Mouse (Mus musculus) common myeloid progenitor, adult 5-6 weeks (primary cell): ENCODE measurements at regions not wholly inside any gene's neighbourhood (a gene's known extent, or its start where the extent isn't known, plus 50 kb on each side); places are given as distances from the start of the nearest gene placed in this dataset.
A peak's percentile ranks its signal among the peaks of the same experiment; 100 is the strongest.
"Not testable (repeated sequence)": the region's sequence is repeated elsewhere in the genome, so short reads cannot be mapped to it uniquely, and the experiment has no call there.

Experiments
- ATAC-seq: replicated peaks from 2 replicates; pipeline ENCODE4 v1.8.0; 2016; ENCODE audit warnings: low read depth, mild to moderate bottlenecking, moderate TSS enrichment, inconsistent platforms; ENCODE audit not compliant: poor library complexity, severe bottlenecking

DNA sequence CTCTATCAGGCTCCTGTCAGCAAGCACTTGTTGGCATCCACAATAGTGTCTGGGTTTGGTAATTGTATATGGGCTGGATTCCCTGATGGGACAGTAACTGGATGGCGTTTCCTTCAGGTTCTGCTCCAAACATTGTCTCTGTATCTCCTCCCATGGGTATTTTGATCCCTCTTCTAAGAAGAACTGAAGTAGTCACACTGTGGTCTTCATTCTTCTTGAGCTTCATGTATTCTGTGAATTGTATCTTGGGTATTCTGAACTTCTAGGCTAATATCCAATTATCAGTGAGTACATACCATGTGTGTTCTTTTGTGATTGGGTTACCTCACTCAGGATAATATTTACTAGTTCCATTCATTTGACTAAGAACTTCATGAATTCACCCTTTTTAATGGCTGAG lies 119.2 kb upstream of the Gm21119 start:
- not testable (repeated sequence) for ATAC-seq

DNA sequence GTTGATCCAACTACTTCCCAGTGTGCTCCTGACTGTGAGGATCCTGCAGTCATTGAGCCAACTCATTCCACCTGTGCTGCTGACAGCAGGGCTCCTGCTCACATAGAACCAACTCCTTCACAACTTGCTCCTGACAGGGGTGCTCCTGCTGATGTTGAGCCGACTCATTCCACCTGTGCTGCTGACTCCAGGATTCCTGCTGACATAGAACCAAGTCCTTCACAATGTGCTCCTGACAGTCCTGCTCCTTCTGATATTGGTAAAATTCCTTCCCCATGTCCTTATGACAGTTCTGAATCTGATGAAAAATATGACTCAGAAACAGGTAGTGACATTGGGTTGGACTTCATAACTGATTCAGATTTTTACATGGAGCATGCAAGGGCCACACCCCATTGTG lies 100.8 kb upstream of the Gm21119 start:
- ATAC-seq = not testable (repeated sequence)

DNA sequence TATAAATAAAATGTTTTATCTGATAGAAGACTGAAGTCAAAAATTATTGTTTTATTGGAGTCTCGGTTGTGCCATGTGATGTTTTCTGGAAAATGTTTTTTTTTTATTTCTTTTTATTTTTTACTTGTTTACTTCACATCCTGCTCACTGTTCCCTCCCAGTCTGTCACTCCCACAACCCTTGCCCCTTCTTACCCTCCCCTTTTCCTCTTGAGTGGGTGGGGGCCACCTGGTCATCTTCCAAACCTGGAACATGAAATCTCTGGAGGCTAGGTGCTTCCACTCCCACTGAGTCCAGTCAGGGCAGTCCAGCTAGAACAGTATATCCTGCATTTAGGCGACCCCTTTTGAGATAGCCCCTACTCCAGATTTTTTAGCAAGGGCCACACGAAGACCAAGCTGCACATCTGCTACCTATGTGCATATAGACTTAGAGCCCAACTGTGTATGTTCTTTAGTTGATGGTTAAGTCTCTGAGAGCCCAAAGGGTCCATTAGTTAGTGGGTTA lies 98.3 kb upstream of the Gm21119 start:
- not testable (repeated sequence) for ATAC-seq

DNA sequence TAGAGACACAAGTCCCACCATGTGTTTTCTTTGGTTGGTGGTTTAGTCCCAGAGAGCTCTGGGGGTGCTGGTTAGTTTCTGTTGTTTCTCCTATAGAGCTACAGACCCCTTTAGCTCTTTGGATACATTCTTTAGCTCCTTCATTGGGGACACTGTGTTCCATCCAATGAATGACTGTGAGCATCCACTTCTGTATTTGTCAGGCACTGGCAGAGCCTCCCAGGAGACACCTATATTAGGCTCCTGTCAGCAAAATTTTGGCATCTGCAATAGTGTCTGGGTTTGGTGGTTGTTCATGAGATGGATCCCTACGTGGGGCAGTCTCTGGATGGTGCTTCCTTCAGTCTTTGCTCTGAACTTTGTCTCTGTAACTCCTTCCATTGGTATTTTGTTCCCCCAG lies 97.2 kb upstream of the Gm21119 start:
- not testable (repeated sequence) for ATAC-seq

DNA sequence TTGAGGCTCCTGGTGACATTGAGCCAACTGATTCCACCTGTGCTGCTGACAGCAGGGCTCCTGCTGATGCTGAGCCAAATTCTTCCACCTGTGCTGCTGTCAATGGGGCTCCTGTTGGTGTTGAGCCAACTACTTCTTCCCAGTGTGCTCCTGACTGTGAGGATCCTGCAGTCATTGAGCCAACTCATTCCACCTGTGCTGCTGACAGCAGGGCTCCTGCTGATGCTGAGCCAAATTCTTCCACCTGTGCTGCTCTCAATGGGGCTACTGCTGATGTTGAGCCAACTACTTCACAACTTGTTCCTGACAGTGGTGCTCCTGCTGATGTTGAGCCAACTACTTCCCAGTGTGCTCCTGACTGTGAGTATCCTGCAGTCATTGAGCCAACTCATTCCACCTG lies 90.2 kb upstream of the Gm21119 start:
- not testable (repeated sequence) for ATAC-seq

DNA sequence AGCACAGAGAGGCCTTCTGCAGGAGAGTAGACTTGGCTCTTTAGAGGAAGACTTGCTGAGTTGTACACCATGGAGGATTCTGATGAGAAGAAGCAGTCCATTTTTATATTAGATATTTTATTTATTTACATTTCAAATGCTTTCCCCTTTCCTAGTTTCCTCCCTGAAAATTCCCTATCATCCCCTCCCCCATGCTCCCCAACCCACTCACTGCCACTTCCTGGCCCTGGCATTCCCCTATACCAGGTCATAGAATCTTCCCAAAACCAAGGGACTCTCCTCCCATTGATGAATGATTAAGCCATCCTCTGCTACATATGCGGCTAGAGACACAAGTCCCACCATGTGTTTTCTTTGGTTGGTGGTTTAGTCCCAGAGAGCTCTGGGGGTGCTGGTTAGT lies 85.7 kb upstream of the Gm21119 start:
- ATAC-seq = not testable (repeated sequence)

DNA sequence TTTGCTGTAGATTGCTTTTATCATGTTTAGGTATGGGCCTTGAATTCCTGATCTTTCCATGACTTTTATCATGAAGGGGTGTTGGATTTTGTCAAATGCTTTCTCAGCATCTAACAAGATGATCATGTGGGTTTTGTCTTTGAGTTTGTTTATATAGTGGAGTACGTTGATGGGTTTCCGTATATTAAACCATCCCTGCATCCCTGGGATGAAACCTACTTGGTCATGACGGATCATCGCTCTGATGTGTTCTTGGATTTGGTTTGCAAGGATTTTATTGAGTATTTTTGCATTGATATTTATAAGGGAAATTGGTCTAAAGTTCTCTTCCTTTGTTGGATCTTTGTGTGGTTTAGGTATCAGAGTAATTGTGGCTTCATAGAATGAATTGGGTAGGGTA lies 75.7 kb upstream of the Gm21119 start:
- ATAC-seq = not testable (repeated sequence)

DNA sequence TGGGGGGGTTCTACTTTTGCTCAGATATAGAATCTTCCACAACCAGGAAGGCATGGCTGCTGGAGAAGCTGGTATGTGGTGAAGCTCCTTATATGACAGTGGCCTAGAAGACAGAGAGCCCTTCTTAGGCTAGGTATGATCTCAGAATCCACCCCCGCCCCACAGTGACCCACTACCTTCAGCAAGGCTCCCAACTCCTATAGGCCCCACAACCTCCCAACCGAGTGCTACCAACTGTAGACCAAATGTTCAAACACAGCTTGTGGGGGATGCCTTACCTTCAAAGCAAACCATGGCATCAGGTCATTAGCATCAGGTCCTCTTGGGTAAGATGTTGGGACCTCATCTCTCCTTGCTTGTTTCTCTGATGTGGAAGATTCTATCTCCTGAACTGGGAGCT lies 70.6 kb upstream of the Gm21119 start:
- ATAC-seq = not testable (repeated sequence)

DNA sequence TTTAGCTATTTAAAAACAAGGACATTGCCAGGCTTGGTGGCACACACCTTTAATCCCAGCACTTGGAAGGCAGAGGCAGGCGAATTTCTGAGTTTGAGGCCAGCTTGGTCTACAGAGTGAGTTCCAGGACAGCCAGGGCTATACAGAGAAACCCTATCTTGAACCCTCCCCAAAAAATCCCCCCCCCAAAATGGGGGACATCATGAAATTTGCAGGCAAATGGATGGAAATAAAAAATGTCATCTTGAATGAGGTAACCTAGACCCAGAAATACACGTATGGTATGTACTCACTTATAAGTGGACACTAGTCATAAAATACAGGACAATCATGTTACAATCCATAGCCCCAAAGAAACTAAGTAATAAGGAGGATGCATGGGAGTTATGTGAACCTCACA lies 69.4 kb upstream of the Gm21119 start:
- ATAC-seq = not testable (repeated sequence)

DNA sequence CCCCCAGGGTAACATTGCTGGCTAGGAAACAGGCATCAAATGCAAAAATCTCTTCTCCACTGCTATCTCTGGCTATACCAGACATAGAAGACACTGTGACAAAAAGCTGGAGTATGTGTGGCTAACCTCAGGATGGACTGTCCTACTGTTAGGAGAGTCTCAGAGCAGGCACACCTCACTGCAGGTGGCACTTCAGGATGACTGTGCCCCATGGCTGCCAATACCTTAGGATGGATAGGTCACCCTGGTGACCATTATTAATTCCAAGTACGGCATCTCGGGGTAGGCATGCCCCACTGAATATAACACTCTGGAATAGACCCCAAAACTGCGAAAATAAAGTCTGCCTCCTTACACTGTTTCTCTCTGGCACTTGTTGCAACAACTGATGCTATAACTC lies 68.3 kb upstream of the Gm21119 start:
- ATAC-seq = not testable (repeated sequence)

DNA sequence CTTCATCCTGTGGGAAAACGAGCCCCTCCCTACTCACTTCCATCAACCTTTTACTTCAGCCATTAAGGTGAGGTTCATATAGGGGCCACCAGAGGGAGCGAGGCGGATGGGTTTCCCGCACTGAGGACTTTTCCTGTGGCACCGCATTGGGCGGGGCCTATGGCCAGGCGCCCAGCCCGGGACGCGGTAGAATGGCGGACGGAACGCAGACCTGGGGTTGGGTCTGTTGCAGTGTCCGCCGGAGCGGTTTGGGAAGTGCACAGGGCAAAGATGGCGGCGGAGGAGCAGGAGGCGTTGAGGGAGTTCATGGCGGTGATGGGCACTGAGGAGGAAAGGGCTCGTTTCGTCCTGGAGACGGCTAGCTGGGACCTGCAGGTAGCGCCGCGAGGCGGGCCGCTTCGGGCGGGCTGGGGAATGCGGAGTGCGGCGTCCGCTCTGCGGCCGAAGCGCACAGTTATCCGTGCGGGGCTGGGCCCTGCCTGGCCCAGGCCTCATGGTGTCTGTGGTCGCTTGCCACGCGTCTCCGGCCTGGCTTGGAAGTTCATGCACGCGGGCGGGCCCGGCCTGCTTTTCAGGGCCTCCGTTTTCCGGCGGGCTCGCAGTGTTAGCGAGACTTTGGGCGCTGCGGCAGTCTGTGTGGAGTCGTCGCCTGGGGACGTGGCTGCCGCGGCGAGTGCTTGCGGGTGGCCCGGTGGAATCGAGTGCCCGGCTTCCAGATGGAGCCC lies 64.5 kb upstream of the Gm21119 start:
- peak; percentile 100 for ATAC-seq

DNA sequence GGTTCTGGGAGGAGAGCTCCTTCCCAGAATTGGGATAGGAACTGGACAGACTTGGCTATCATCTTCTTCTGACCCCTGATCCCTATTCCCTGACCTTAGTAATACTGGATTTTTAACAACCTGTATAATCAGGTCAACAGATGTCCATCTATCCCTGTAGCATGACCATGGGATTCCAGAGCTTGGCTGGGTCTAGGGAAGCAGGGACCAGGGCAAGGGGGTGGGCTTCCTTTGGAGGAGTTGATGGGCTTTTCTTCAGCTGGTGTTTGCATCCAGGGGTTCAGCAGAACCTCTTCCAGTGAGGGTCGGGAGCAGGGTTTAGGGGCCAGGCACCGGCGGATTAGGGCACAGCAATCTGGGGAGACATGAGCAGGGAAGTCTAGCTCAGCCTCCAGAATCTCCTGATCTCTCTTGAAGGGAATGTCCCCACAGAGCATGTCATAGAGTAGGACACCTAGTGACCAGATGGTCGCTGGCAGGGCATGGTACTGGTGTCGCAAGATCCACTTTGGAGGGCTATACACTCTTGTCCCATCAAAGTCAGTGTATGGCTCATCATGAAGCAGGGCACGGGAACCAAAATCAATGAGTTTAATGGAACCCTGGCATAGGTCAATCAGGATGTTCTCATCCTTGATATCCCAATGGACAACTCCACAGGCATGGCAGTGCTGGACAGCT lies 58.1 kb upstream of the Gm21119 start:
- peak; percentile 23 for ATAC-seq

DNA sequence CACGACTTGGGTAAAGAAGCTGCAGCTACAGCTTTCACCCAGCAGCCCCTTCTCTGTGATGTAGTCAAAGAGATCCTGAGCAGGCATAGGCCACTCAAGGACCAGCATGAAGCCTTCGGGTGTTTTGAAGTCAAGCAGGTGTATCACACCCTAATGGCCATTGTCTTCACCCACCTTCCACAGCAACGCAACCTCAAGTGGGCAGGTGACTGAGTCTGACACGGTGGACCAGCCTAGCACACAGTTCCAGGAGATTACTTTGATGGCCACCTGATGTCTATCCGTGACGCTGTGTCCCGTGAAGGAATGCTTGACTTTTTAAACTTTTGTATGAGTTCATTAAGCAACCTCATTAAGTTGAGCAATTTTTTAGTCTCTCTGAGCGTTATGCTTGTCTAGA lies 57.5 kb upstream of the Gm21119 start:
- peak; percentile 54 for ATAC-seq

DNA sequence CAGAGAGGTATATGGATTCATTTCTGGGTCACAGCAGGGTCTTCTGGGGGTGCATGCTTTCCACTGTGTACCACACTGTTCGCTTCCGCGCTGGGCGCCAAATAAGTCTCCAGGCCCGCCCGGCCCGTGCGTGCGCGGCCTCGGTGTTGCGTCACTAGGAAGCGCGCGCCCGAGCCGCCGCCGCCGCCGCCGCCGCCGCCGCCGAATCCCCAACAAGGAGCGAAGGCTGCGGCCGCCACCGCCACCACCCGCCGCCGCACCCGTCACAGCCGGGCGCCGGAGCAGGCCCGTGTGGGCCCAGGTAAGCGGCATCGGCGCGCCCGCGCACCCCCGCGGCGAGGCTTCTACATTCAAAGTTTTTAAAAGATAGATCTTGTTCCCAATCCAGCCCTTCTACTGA lies 57.1 kb upstream of the Gm21119 start:
- ATAC-seq = peak; percentile 100
